Mouse (Mus musculus): ENCODE measurements around the gene Rpl41. TPM values are rescaled to one million over a fixed set of nuclear protein-coding genes. Genes with fewer than 3 reads are reported as not detected.
A peak's percentile ranks its signal among the peaks of the same experiment; 100 is the strongest.
"Not testable (repeated sequence)": the region's sequence is repeated elsewhere in the genome, so short reads cannot be mapped to it uniquely, and the experiment has no call there.

The Rpl41 gene
- polyA plus RNA-seq, 1 experiment from 2014 or later = 2,375 TPM

DNA sequence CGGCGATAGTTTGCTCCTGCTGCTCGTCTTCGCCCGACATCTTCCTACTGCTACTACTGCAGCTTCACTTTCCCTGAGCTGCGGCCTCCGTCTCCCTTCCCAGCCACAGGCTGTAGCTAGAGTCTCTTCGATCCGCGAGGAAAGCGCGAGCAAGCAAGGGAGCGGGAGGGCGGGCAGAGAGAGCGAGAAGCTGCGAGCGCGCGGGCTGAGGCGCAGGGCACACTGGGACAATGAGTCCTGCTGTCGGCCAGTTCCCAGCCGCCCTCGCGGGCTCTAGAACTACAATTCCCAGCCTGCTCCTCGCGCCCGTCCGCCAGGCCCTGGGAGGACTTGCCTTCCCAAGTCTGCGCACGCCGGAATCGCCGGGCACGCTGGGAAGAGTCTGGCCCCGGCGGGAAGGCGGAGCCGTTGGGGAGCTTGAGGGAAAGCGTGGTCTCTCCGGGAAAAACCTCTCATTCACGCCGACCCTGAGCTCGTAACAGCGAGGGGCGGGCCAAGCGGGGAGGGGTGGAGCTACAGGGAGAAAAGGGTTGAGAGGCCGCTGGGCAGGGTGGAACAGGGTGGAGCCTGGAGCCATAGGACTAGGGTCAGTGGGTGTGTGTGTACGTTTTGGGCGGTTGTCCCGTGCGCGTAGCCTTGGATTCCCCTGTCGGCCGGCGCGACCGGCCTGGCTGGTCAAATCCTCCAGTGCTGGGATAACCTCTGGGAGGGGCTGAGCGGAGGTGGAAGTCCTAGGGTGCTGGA is 16.9 kb upstream of the Rpl41 start, which contains the start of gene Pa2g4:
Pa2g4 (minus strand) TSS at position 200 of the 744 bp plus-strand sequence.
- peaks cover 21% of the 10 kb centered on the region for H3K36me3 ChIP-seq (ENCODE audit: control insufficient read depth, insufficient read depth, low read length)
- peak within 1 kb of the TSS; percentile 91 for H3K4me2 ChIP-seq (ENCODE audit: low read length)
- peak within 1 kb of the TSS; percentile 83 for H3K9ac ChIP-seq (replicated peaks; ENCODE audit: low read length)
- WGBS = under 1% methylated on average over 58 of the region's 58 CpGs
- H3K4me3 ChIP-seq (replicated peaks; ENCODE audit: low read depth, low read length) = peak within 1 kb of the TSS; percentile 85
- ATAC-seq (ENCODE audit: low FRiP score, low TSS enrichment) (peak; percentile 98), DNase-seq (peak; percentile 99)
- peaks cover 11% of the 10 kb centered on the region for H3K4me1 ChIP-seq (ENCODE audit: control insufficient read depth, insufficient read depth, low read length)
- H3K9me3 ChIP-seq (ENCODE audit: control insufficient read depth, low read length) = no peaks in the 10 kb centered on the region
- H3K27me3 ChIP-seq (ENCODE audit: control insufficient read depth, insufficient read depth, low read length) = no peaks in the 10 kb centered on the region
- H3K27ac ChIP-seq (replicated peaks; ENCODE audit: low read depth, low read length) = peak within 1 kb of the TSS; percentile 89

DNA sequence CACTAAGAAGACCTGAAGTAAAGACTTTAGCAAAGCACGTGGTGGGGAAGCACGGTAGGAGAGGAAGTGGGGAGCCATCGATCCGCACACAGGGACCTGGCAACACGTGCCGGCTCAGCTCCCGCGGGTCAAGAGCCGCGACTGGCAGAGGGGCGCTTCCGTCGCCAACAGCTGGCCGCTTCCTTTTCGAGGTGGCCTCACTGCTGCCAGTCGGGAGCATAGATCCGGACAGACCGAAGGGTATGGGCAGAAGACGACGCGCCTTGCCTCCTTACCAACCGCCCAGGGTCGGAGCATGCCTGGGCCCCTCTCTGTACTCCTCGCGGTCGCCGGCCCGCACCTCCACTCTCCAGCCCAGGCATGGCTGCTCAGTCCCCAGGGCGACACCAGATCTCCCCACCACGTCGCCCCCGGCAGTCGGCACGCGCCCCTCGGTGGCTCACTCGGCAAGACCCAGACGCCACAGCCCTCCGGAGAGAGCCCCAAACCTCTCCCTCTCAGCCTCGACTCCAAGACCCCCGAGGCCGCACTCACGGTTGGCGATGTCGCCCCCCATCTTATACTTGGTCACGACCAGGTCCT is 16.2 kb upstream of the Rpl41 start:
- peak overlapping the region; percentile 85 for H3K4me3 ChIP-seq (replicated peaks; ENCODE audit: low read depth, low read length)
- DNase-seq = peak; percentile 40
- ATAC-seq (ENCODE audit: low FRiP score, low TSS enrichment) = no peak; the same call in none of the 2 replicates
- H3K9me3 ChIP-seq (ENCODE audit: control insufficient read depth, low read length) = no peaks in the 10 kb centered on the region
- peak overlapping the region; percentile 89 for H3K27ac ChIP-seq (replicated peaks; ENCODE audit: low read depth, low read length)
- H3K9ac ChIP-seq (replicated peaks; ENCODE audit: low read length) = peak overlapping the region; percentile 83
- WGBS = under 1% methylated on average over 46 of the region's 46 CpGs
- peaks cover 27% of the 10 kb centered on the region for H3K36me3 ChIP-seq (ENCODE audit: control insufficient read depth, insufficient read depth, low read length)
- H3K27me3 ChIP-seq (ENCODE audit: control insufficient read depth, insufficient read depth, low read length) = no peaks in the 10 kb centered on the region
- peak overlapping the region; percentile 91 for H3K4me2 ChIP-seq (ENCODE audit: low read length)
- peaks cover 11% of the 10 kb centered on the region for H3K4me1 ChIP-seq (ENCODE audit: control insufficient read depth, insufficient read depth, low read length)

DNA sequence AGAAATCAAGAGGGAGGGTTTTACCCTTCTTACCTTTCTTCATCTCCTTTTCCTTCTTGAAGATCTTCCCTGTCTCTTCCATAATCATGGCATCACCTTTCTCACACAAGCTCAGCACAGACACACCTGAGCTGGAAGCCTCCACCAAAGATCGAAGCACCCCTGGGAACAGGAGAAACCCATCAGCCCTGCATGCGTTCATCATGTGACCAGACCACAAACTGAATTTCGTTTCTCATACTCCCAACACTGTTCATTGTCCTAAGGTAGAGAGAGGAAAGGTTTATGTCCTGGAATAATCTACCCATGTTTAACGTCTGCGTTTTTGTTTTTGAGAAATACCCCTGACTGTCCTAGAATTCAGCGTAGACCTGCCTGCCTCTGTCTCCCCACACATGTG is 14.4 kb upstream of the Rpl41 start:
- no peak overlapping the region for H3K4me3 ChIP-seq (replicated peaks; ENCODE audit: low read depth, low read length)
- DNase-seq = no peak
- WGBS = 92% methylated on average over 6 of the region's 6 CpGs
- peaks cover 11% of the 10 kb centered on the region for H3K4me1 ChIP-seq (ENCODE audit: control insufficient read depth, insufficient read depth, low read length)
- no peaks in the 10 kb centered on the region for H3K9me3 ChIP-seq (ENCODE audit: control insufficient read depth, low read length)
- H3K27ac ChIP-seq (replicated peaks; ENCODE audit: low read depth, low read length) = no peak overlapping the region
- H3K9ac ChIP-seq (replicated peaks; ENCODE audit: low read length) = no peak overlapping the region
- H3K4me2 ChIP-seq (ENCODE audit: low read length) = no peak overlapping the region
- peaks cover 45% of the 10 kb centered on the region for H3K36me3 ChIP-seq (ENCODE audit: control insufficient read depth, insufficient read depth, low read length)
- no peaks in the 10 kb centered on the region for H3K27me3 ChIP-seq (ENCODE audit: control insufficient read depth, insufficient read depth, low read length)
- ATAC-seq (ENCODE audit: low FRiP score, low TSS enrichment) = no peak

DNA sequence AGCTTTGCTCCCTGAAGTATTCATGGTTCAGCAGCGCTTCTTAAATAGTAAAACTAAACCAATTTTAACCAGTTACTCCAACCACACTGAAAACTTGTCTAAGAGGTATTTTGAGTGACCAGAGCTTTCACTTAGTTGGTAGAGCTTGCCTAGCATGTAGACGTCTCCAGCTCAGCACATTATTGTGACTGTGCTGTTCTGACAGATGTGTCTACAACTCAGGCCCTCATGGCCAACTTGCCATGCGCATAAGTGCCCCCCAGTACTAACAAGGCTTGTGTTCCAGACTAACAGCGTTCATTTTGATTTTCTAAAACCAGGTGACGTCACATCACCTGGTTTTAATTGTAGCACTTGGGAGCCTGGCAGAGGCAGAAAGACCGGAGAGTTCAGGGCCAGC is 7.9 kb upstream of the Rpl41 start:
- DNase-seq = no peak
- no peaks in the 10 kb centered on the region for H3K9me3 ChIP-seq (ENCODE audit: control insufficient read depth, low read length)
- no peak overlapping the region for H3K27ac ChIP-seq (replicated peaks; ENCODE audit: low read depth, low read length)
- H3K4me1 ChIP-seq (ENCODE audit: control insufficient read depth, insufficient read depth, low read length) = no peaks in the 10 kb centered on the region
- no peak for ATAC-seq (ENCODE audit: low FRiP score, low TSS enrichment)
- no peak overlapping the region for H3K4me2 ChIP-seq (ENCODE audit: low read length)
- no peak overlapping the region for H3K9ac ChIP-seq (replicated peaks; ENCODE audit: low read length)
- no peak overlapping the region for H3K4me3 ChIP-seq (replicated peaks; ENCODE audit: low read depth, low read length)
- H3K27me3 ChIP-seq (ENCODE audit: control insufficient read depth, insufficient read depth, low read length) = no peaks in the 10 kb centered on the region
- peaks cover 50% of the 10 kb centered on the region for H3K36me3 ChIP-seq (ENCODE audit: control insufficient read depth, insufficient read depth, low read length)
- 89% methylated on average over 6 of the region's 6 CpGs for WGBS

DNA sequence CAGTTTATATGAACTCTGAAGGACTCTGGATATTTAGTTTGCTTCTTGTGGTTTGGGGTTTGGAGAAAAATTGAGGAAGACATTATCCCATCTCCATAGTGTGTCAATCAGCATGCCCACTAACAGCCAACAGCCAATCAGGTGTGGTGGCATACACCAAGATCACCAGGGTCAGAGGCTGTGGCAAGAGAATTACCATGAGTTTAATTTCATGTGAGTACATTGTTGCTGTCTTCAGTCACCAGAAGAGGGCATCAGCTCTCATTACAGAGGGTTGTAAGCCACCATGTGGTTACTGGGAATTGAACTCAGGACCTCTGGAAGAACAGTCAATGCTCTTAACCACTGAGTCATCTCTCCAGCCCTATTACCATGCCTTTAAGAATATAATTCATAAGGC is 7.2 kb upstream of the Rpl41 start:
- Histone ChIP-seq H3K27me3 (ENCODE audit: control insufficient read depth, insufficient read depth, low read length) (no peaks in the 10 kb centered on the region), H3K4me3 (replicated peaks; ENCODE audit: low read depth, low read length) (no peak overlapping the region), H3K4me2 (ENCODE audit: low read length) (no peak overlapping the region), H3K36me3 (ENCODE audit: control insufficient read depth, insufficient read depth, low read length) (peaks cover 43% of the 10 kb centered on the region), H3K9me3 (ENCODE audit: control insufficient read depth, low read length) (no peaks in the 10 kb centered on the region), H3K4me1 (ENCODE audit: control insufficient read depth, insufficient read depth, low read length) (no peaks in the 10 kb centered on the region), H3K9ac (replicated peaks; ENCODE audit: low read length) (no peak overlapping the region), H3K27ac (replicated peaks; ENCODE audit: low read depth, low read length) (no peak overlapping the region)
- no peak for ATAC-seq (ENCODE audit: low FRiP score, low TSS enrichment)
- no peak for DNase-seq

DNA sequence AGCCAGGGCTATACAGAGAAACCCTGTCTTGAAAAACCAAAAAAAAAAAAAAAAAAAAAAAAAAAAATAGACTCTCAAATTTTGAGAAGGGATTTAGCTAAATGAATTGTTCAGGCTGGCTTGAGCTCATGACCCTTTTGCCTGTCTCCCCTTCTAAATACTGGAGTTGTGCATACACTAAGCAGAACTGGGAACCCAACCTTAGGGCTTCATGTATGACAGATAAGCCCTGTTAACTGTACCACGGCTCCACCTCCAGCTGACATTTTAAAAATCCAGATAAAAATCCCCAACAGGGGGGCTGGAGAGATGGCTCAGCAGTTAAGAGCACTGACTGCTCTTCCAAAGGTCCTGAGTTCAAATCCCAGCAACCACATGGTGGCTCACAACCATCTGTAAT is 6.5 kb upstream of the Rpl41 start:
- not testable (repeated sequence) for H3K4me2 ChIP-seq (ENCODE audit: low read length); H3K9ac ChIP-seq (replicated peaks; ENCODE audit: low read length); H3K4me3 ChIP-seq (replicated peaks; ENCODE audit: low read depth, low read length); DNase-seq; H3K27ac ChIP-seq (replicated peaks; ENCODE audit: low read depth, low read length); H3K27me3 ChIP-seq (ENCODE audit: control insufficient read depth, insufficient read depth, low read length); H3K4me1 ChIP-seq (ENCODE audit: control insufficient read depth, insufficient read depth, low read length); H3K9me3 ChIP-seq (ENCODE audit: control insufficient read depth, low read length); ATAC-seq (ENCODE audit: low FRiP score, low TSS enrichment)
- peaks cover 36% of the 10 kb centered on the region for H3K36me3 ChIP-seq (ENCODE audit: control insufficient read depth, insufficient read depth, low read length)
- WGBS = 84% methylated on average over 1 of the region's 1 CpGs

DNA sequence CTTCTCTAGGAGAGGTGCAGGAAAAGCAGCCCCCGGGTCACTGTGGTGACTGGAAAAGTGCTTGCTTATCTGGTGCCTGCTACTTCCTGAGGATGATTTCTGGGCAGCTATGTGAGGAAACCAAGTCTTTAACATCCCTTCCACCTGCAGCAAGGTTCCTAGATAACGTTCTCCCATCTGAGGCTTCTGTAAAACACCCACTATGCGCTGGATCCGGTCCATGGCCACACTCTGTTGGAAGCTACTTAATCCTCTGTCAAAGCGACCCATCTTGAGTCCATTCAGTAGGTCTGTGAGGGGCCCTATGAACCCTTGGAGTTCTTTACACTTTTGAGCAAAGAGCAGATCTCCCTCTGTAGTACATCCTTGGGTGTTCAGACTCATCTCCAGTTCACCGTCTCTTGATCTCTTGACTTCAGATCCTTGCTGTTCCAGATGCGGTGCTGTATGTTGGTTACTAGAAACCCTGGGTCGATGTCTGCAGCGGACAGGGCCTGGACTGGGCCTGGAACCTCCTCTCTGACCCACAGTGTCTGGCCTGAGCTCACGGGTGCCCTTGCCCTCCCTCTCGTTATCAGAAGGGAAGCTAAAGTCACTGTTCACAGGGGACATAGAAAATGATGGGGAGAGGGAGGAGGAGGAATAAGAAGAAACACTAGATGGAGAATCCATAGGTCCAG is 1.2 kb upstream of the Rpl41 start:
- WGBS = 90% methylated on average over 11 of the region's 11 CpGs
- not testable (repeated sequence) for H3K4me1 ChIP-seq (ENCODE audit: control insufficient read depth, insufficient read depth, low read length); ATAC-seq (ENCODE audit: low FRiP score, low TSS enrichment); H3K36me3 ChIP-seq (ENCODE audit: control insufficient read depth, insufficient read depth, low read length); DNase-seq; H3K4me2 ChIP-seq (ENCODE audit: low read length); H3K9ac ChIP-seq (replicated peaks; ENCODE audit: low read length); H3K9me3 ChIP-seq (ENCODE audit: control insufficient read depth, low read length); H3K4me3 ChIP-seq (replicated peaks; ENCODE audit: low read depth, low read length); H3K27me3 ChIP-seq (ENCODE audit: control insufficient read depth, insufficient read depth, low read length)
- H3K27ac ChIP-seq (replicated peaks; ENCODE audit: low read depth, low read length) = peak overlapping the region; percentile 60; the same call in 1 of the 2 replicates

DNA sequence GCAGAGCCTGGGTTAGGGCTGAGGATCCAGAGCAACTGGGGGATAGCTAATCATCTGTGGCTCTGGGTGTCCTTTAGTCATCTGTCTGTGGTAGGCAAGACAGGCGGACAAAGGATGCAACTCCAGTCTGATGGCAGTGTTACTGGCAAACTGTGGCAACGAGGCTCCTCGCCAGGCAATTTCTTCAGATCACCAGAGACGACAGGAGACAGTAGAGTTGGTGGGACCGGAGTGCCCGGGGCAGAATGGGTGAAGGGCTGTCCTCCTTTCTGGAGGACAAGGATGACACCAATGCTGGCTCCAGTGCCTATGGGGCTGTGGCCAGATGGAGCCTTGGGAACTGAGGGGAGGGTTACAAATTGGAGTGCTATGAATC is 565 bp upstream of the Rpl41 start:
- Histone ChIP-seq H3K4me3 (replicated peaks; ENCODE audit: low read depth, low read length) (peak overlapping the region; percentile 73; the same call in 1 of the 2 replicates), H3K27ac (replicated peaks; ENCODE audit: low read depth, low read length) (peak overlapping the region; percentile 60; the same call in 1 of the 2 replicates), H3K4me2 (ENCODE audit: low read length) (peak overlapping the region; percentile 83)
- not testable (repeated sequence) for H3K9ac ChIP-seq (replicated peaks; ENCODE audit: low read length); H3K4me1 ChIP-seq (ENCODE audit: control insufficient read depth, insufficient read depth, low read length); H3K36me3 ChIP-seq (ENCODE audit: control insufficient read depth, insufficient read depth, low read length); H3K9me3 ChIP-seq (ENCODE audit: control insufficient read depth, low read length); ATAC-seq (ENCODE audit: low FRiP score, low TSS enrichment); DNase-seq; H3K27me3 ChIP-seq (ENCODE audit: control insufficient read depth, insufficient read depth, low read length)
- 59% methylated on average over 6 of the region's 6 CpGs for WGBS
